Mouse (Mus musculus): ENCODE measurements at regions not wholly inside any gene's neighbourhood (a gene's known extent, or its start where the extent isn't known, plus 50 kb on each side); places are given as distances from the start of the nearest gene placed in this dataset.

GRCm38 (mm10) chr5:119605444-119605843, 65.0 kb upstream of the Tbx3 start:
- TF ChIP-seq CTCF (IDR thresholded peaks at IDR 0.05) (no peak), EP300 (IDR thresholded peaks at IDR 0.05) (no peak)

All from lung, postnatal 0 days (tissue).